Mouse (Mus musculus) granulocyte monocyte progenitor cell, adult 5-6 weeks (primary cell): Measurements from ENCODE around the gene Nfrkb. TPM values are rescaled to one million over a fixed set of nuclear protein-coding genes. Genes with fewer than 3 reads are reported as not detected.

Experiments used
- total RNA-seq, 2 experiments: library from RNA; stranded (forward) in 1 of 2; stranded (reverse) in 1 of 2; fragments of 200-712, 200-1000 nt in 1 of 2; fragments of >200 nt in 1 of 2; fragmentation: Nextera tagmentation in 1 of 2; gene quantifications; 2 replicates each; pipeline ENCODE4 v1.2.3; 2014 to 2017

Gene Nfrkb
- total RNA-seq, 2 experiments from 2014 or later, result 24.8 to 31.6 TPM

Other genes with a start within 250 kb of the Nfrkb start
- gene Aplp2, start 174.4 kb upstream of the Nfrkb start, total RNA-seq (2014; fragmentation: Nextera tagmentation), result 28.1 and 32.6 TPM in 2 replicates
- gene Aplp2, start 174.4 kb upstream of the Nfrkb start, total RNA-seq (2017), result 34.1 and 34.9 TPM in 2 replicates
- 12.4 and 14.1 TPM in 2 replicates for gene Prdm10, start 105.7 kb upstream of the Nfrkb start, total RNA-seq (2014; fragmentation: Nextera tagmentation)
- 6.4 and 7.3 TPM in 2 replicates for gene Prdm10, start 105.7 kb upstream of the Nfrkb start, total RNA-seq (2017)
- not detected in 2 replicates for gene Tmem45b, start 78.3 kb downstream of the Nfrkb start, total RNA-seq (2014; fragmentation: Nextera tagmentation)
- gene Tmem45b, start 78.3 kb downstream of the Nfrkb start, total RNA-seq (2017), result not detected in 2 replicates